Mouse (Mus musculus) heart, embryonic 14.5 days (tissue): ENCODE results near the gene Slc35c1. TPM values are rescaled to one million over a fixed set of nuclear protein-coding genes. Genes with fewer than 3 reads are reported as not detected.

ENCODE experiments used
- ATAC-seq: fragments of 200-750 bp; cut with Nextera tagmentation; 2 replicates; pipeline ENCODE4 v1.8.0; 2017; ENCODE audit warnings: low read depth, moderate TSS enrichment; ENCODE audit not compliant: insufficient number of reproducible peaks, insufficient read depth, low FRiP score
- H3K27ac ChIP-seq, 2 experiments: fragments of 200-500 bp in 1 of 2; fragments of 300-500 bp in 1 of 2; sonication (generic) in 1 of 2; replicated peaks in 1 of 2; 2 replicates each; pipeline ENCODE4 v1.5.1; 2012 to 2014; ENCODE audit warnings: low read depth in 2 of 2, low read length in 2 of 2, control low read depth in 1 of 2, mild to moderate bottlenecking in 1 of 2, mixed read lengths in 1 of 2; ENCODE audit not compliant: control insufficient read depth in 1 of 2, insufficient read depth in 1 of 2
- H3K27me3 ChIP-seq: fragments of 300-500 bp; sonication (generic); 2 replicates; pipeline ENCODE4 v1.6.1; 2014; ENCODE audit warnings: mild to moderate bottlenecking, low read length, control low read depth; ENCODE audit not compliant: control insufficient read depth, insufficient read depth
- H3K36me3 ChIP-seq: fragments of 300-500 bp; sonication (generic); 2 replicates; pipeline ENCODE4 v1.6.1; 2014; ENCODE audit warnings: mild to moderate bottlenecking, control low read depth, low read length, mixed read lengths; ENCODE audit not compliant: control insufficient read depth, insufficient read depth
- H3K4me1 ChIP-seq, 2 experiments: fragments of 200-500 bp in 1 of 2; fragments of 300-500 bp in 1 of 2; sonication (generic) in 1 of 2; 2 replicates each; pipeline ENCODE4 v1.6.1; 2012 to 2014; ENCODE audit warnings: low read length in 2 of 2, control low read depth in 1 of 2, mixed read lengths in 1 of 2; ENCODE audit not compliant: control insufficient read depth in 2 of 2, insufficient read depth in 2 of 2
- H3K4me2 ChIP-seq: fragments of 300-500 bp; sonication (generic); 2 replicates; pipeline ENCODE4 v1.6.1; 2014; ENCODE audit warnings: mild to moderate bottlenecking, low read length
- H3K4me3 ChIP-seq, 2 experiments: fragments of 200-500 bp in 1 of 2; fragments of 300-500 bp in 1 of 2; sonication (generic) in 1 of 2; 2 replicates each; pipeline ENCODE4 v1.5.1; 2012 to 2014; ENCODE audit warnings: low read length in 2 of 2, mild to moderate bottlenecking in 2 of 2, control low read depth in 1 of 2, low read depth in 1 of 2, moderate library complexity in 1 of 2; ENCODE audit not compliant: control insufficient read depth in 1 of 2, insufficient read depth in 1 of 2
- H3K9ac ChIP-seq: fragments of 300-500 bp; sonication (generic); 2 replicates; pipeline ENCODE4 v1.6.1; 2014; ENCODE audit warnings: mild to moderate bottlenecking, low read length
- H3K9me3 ChIP-seq: fragments of 300-500 bp; sonication (generic); 2 replicates; pipeline ENCODE4 v1.6.1; 2016; ENCODE audit warnings: low read length, control low read depth; ENCODE audit not compliant: control insufficient read depth
- WGBS: fragments of 180-500 bp; shearing (Covaris S2); extraction: QIAGEN DNeasy Blood & Tissue Kit; methylation state at CpG from one replicate; pipeline ENCODE4 v1.1.7; 2014; 5-methylcytosine and 5-hydroxymethylcytosine counted together
- polyA plus RNA-seq: library from polyadenylated mRNA; unstranded; fragments of >200 nt; fragmentation: Nextera tagmentation; extraction: Ambion mirVana; gene quantifications from 2 replicates; pipeline ENCODE4 v1.2.1, GENCODE M21; 2014

Slc35c1 gene
- polyA plus RNA-seq, 1 experiment from 2014 or later: 7.1 TPM

DNA sequence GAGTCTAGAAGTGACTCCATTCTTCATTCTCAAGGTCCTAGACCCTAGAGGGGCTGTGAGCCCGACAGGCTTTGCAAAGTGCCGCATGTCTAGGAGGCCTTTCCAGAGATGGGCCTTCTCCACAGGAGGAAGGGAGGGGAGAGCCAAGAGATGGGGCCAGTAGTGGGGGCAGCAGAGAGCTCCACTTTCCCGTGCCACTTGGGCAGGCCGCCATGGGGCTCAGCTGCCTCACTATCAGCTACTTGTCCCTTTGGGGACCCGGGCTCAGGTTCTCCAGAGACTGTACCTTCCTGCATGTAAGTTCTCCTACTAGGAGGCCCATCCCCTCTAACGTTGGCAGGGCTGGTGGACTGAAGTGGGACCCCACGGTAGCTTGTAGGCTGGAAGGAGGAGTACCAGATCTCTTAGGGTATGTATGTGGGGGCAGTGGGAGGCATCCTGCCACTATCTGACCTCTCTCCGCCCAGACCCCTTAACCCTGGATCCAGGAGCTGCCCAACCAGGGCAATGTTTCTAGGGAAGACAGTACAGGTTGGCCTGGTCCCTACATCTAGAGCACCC is 3.3 kb downstream of the Slc35c1 start:
- peaks cover 9 to 29% of the 10 kb centered on the region in 2 experiments for H3K4me1 ChIP-seq
- no peak for ATAC-seq
- no peak overlapping the region for H3K4me3 ChIP-seq
- H3K27me3 ChIP-seq: peaks cover 4% of the 10 kb centered on the region; the same call in 1 of the 2 replicates
- peak overlapping the region; percentile 18; the same call in 1 of the 2 replicates for H3K9ac ChIP-seq
- H3K36me3 ChIP-seq: peaks cover 25% of the 10 kb centered on the region
- H3K4me2 ChIP-seq: peak overlapping the region; percentile 14; the same call in 1 of the 2 replicates
- no peaks in the 10 kb centered on the region for H3K9me3 ChIP-seq
- no peak overlapping the region for H3K27ac ChIP-seq
- 62% methylated on average over 8 of the region's 8 CpGs for WGBS

DNA sequence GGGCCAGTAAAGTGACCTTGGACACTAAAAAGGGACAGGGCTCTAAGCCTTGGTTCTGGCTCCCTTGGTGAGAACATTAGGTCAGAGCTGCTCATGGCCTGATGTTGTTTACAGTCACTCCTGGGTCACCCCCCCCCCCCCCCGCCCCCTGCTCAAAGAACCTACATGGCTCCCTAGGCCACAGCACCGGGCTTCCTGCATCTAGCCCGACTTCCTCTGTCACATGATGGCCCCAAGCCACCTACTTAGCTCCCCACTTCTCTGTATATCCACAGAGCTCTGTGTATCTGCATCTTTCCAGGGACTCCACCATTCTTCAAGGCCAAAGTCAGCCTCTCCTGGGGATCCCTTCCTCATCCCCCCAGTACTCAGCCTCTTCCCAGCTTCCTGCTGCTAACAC is 4.6 kb downstream of the Slc35c1 start:
- H3K27ac ChIP-seq: no peak overlapping the region
- H3K4me1 ChIP-seq: peaks cover 9 to 29% of the 10 kb centered on the region in 2 experiments
- ATAC-seq: no peak
- H3K27me3 ChIP-seq: peaks cover 3% of the 10 kb centered on the region; the same call in 1 of the 2 replicates
- peaks cover 27% of the 10 kb centered on the region for H3K36me3 ChIP-seq
- no peak overlapping the region; the same call in 1 of the 2 replicates for H3K9ac ChIP-seq
- no peak overlapping the region for H3K4me2 ChIP-seq
- H3K9me3 ChIP-seq: no peaks in the 10 kb centered on the region
- no peak overlapping the region for H3K4me3 ChIP-seq
- 23% methylated on average over 2 of the region's 3 CpGs for WGBS

DNA sequence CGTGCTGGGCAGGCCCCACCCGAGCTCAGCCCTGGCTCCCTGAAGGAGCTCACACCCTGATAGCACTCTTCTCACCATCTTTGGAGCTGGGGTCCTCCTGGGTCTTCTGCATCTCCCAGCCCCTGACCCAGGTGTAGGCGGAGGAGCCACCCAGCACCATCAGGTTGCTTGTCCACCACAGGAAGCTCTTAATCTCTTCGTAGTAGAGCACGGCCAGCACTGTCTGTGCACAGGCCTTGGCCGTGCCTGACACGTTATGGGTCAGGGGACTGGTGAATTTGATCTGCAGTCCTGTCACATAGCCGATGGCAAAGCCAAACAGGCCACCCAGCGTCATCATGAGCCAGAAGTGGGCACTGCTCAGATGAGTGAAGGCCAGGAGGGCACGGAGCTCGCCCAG is 6.2 kb downstream of the Slc35c1 start:
- H3K4me3 ChIP-seq: no peak overlapping the region
- H3K27me3 ChIP-seq: no peaks in the 10 kb centered on the region
- no peak overlapping the region for H3K9ac ChIP-seq
- no peak for ATAC-seq
- no peak overlapping the region for H3K27ac ChIP-seq
- H3K4me1 ChIP-seq: peaks cover 9 to 27% of the 10 kb centered on the region in 2 experiments
- no peaks in the 10 kb centered on the region for H3K9me3 ChIP-seq
- H3K4me2 ChIP-seq: no peak overlapping the region
- peaks cover 27% of the 10 kb centered on the region for H3K36me3 ChIP-seq
- 87% methylated on average over 11 of the region's 11 CpGs for WGBS

DNA sequence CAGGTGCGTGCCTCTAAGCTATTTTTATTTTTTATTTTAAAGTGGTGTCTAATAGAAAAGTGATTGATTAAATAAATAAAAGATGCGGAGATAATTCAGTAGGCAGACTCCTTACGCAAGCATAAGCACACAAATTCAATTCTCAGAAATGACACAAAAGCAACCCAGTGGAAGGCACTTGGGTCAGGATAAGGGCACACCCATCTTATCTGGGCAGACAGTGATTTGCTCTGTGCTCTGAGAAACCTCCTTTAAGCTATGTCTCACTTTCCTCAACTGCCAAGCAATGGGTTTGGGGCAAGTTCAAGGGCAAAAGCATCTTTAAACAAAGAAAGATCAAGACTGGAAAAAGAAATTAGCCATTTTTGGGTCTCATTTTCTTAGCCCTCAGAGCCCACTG is 9.2 kb downstream of the Slc35c1 start:
- no peak for ATAC-seq
- H3K36me3 ChIP-seq: peaks cover 27% of the 10 kb centered on the region
- no peak overlapping the region for H3K4me2 ChIP-seq
- no peak overlapping the region for H3K27ac ChIP-seq
- H3K4me3 ChIP-seq: no peak overlapping the region
- no peak overlapping the region for H3K9ac ChIP-seq
- H3K4me1 ChIP-seq: peaks cover 2 to 5% of the 10 kb centered on the region in 2 experiments; a peak in 2 of 4 replicates
- H3K9me3 ChIP-seq: no peaks in the 10 kb centered on the region
- 90% methylated on average over 3 of the region's 3 CpGs for WGBS
- no peaks in the 10 kb centered on the region for H3K27me3 ChIP-seq

DNA sequence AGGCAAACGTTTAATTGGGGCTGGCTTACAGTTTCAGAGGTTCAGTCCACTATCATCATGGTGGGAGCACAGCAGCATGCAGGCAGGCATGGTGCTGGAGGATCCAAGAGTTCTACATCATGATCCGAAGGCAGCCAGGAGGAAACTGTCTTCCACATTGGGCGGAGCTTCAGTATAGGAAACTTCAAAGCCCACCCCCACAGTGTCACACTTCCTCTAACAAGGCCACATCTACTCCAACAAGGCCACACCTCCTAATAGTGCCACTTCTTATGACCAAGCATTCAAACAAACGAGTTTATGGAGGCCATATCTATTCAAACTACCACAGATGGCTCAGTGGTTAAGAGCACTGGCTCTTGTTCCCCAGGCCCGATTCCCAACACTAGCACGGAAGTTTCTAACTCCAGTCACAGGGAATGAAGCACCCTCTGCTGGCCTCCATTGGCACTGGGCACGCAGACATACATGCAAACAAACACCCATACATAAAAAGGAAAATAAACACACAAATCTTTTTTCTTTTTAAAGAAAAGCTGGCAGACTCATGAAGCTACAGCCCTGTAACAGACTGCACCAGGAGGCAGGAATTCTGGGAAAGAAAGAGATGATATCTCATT is 13.1 kb downstream of the Slc35c1 start:
- WGBS: 66% methylated on average over 7 of the region's 7 CpGs
- Histone ChIP-seq H3K9ac (no peak overlapping the region), H3K9me3 (no peaks in the 10 kb centered on the region), H3K27me3 (no peaks in the 10 kb centered on the region), H3K27ac (no peak overlapping the region), H3K4me3 (no peak overlapping the region), H3K36me3 (peaks cover 4% of the 10 kb centered on the region; the same call in 1 of the 2 replicates), H3K4me1 (peaks cover 3 to 5% of the 10 kb centered on the region in 2 experiments; a peak in 3 of 4 replicates), H3K4me2 (no peak overlapping the region)
- ATAC-seq: no peak

DNA sequence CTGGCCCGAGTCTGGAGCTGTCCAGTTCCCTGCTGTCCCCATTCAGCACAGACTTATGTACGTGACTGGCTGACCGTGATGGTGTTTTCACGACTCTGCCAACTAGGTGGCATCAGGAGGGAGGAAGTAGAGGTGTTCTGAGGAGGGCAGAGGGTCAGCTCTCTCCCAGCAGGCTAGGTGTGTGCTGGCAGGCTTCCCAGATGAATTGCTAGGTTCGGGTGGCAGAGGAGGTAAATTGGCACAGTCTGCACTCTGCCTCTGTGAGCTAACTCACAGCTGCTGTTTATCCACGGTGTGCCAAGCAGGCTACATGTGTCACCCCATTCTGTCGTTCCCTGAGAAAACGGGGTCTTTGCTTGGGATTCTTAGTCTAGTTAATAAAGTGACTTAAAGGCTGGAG is 13.7 kb downstream of the Slc35c1 start:
- Histone ChIP-seq H3K9me3 (no peaks in the 10 kb centered on the region), H3K4me3 (no peak overlapping the region), H3K27me3 (no peaks in the 10 kb centered on the region), H3K36me3 (no peaks in the 10 kb centered on the region), H3K4me2 (no peak overlapping the region), H3K27ac (no peak overlapping the region), H3K9ac (no peak overlapping the region), H3K4me1 (peaks cover 5 to 11% of the 10 kb centered on the region in 2 experiments; a peak in 3 of 4 replicates)
- no peak for ATAC-seq
- WGBS: 79% methylated on average over 8 of the region's 8 CpGs

DNA sequence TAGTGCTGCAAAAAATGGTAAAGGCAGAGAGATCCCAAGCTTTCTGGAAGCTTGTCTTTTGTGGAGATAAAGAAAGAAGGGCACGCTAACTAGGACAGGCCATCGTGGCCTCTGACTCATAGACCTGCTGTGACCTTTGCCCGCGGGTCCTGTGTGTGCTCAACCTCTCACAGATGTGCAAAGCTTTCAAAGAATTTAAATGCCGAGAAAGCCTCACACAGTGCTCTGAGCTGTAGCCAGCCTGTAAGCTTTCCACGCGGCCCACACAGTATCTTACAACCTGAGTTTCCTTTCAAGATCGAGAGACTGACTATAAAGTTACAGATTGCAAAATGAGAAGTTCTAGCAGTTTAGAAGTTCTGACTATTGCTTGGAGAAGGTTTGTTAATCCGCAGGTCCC is 14.4 kb downstream of the Slc35c1 start:
- Histone ChIP-seq H3K36me3 (no peaks in the 10 kb centered on the region), H3K4me1 (peaks cover 5 to 11% of the 10 kb centered on the region in 2 experiments; a peak in 3 of 4 replicates), H3K9me3 (no peaks in the 10 kb centered on the region), H3K4me2 (no peak overlapping the region), H3K4me3 (no peak overlapping the region), H3K9ac (no peak overlapping the region), H3K27ac (no peak overlapping the region), H3K27me3 (no peaks in the 10 kb centered on the region)
- WGBS: 56% methylated on average over 9 of the region's 9 CpGs
- no peak for ATAC-seq
